Mouse (Mus musculus) lung, embryonic 14.5 days (tissue): ENCODE measurements around the gene Gm12394. TPM values are rescaled to one million over a fixed set of nuclear protein-coding genes. Genes with fewer than 3 reads are reported as not detected.
"Not testable (repeated sequence)": the region's sequence is repeated elsewhere in the genome, so short reads cannot be mapped to it uniquely, and the experiment has no call there.

ENCODE experiments used
- ATAC-seq: fragments of 200-750 bp; cut with Nextera tagmentation; 2 replicates; pipeline ENCODE4 v1.8.0; 2017; ENCODE audit warnings: mild to moderate bottlenecking, moderate TSS enrichment, moderate library complexity; ENCODE audit not compliant: insufficient read depth
- DNase-seq: peaks from one replicate; pipeline ENCODE4 v3.0.0-alpha.2; 2015
- H3K27ac ChIP-seq: fragments of 300-500 bp; sonication (generic); 2 replicates; pipeline ENCODE4 v1.5.1; 2014; ENCODE audit warnings: low read depth, mild to moderate bottlenecking, moderate library complexity
- H3K27me3 ChIP-seq: fragments of 300-500 bp; sonication (generic); 2 replicates; pipeline ENCODE4 v1.6.1; 2014; ENCODE audit warnings: low read length, control low read depth; ENCODE audit not compliant: insufficient read depth
- H3K36me3 ChIP-seq: fragments of 300-500 bp; sonication (generic); 2 replicates; pipeline ENCODE4 v1.6.1; 2014; ENCODE audit warnings: control low read depth; ENCODE audit not compliant: insufficient read depth
- H3K4me1 ChIP-seq: fragments of 300-500 bp; sonication (generic); 2 replicates; pipeline ENCODE4 v1.6.1; 2014; ENCODE audit warnings: antibody characterized with exemption, control low read depth; ENCODE audit not compliant: insufficient read depth
- H3K4me2 ChIP-seq: fragments of 300-500 bp; sonication (generic); 2 replicates; pipeline ENCODE4 v1.6.1; 2014; ENCODE audit warnings: mild to moderate bottlenecking
- H3K4me3 ChIP-seq: fragments of 300-500 bp; sonication (generic); 2 replicates; pipeline ENCODE4 v1.5.1; 2014; ENCODE audit warnings: low read depth, low read length
- H3K9ac ChIP-seq: fragments of 300-500 bp; sonication (generic); 2 replicates; pipeline ENCODE4 v1.6.1; 2014
- H3K9me3 ChIP-seq: fragments of 300-500 bp; sonication (generic); 2 replicates; pipeline ENCODE4 v1.6.1; 2016; ENCODE audit warnings: low read depth, low read length, control low read depth
- WGBS: fragments of 180-500 bp; shearing (Covaris S2); extraction: QIAGEN DNeasy Blood & Tissue Kit; methylation state at CpG from one replicate; pipeline ENCODE4 v1.1.7; 2014; 5-methylcytosine and 5-hydroxymethylcytosine counted together
- polyA plus RNA-seq: library from polyadenylated mRNA; unstranded; fragments of >200 nt; fragmentation: Nextera tagmentation; extraction: Ambion mirVana; gene quantifications from 2 replicates; pipeline ENCODE4 v1.2.1, GENCODE M21; 2014

Gene Gm12394
- polyA plus RNA-seq, 1 experiment from 2014 or later = 0.38 TPM

GRCm38 (mm10) chr4:42773893-42774292, 82.7 kb downstream of the Gm12394 start, which contains the start of gene Ccl21a:
TSS of gene Ccl21a (minus strand) at chr4:42773993.
- no CpG with 5 or more reads among the region's 5 CpGs for WGBS
- DNase-seq, H3K4me2 ChIP-seq, H3K9me3 ChIP-seq, H3K9ac ChIP-seq, H3K4me1 ChIP-seq, H3K27ac ChIP-seq, H3K27me3 ChIP-seq, ATAC-seq, H3K4me3 ChIP-seq, H3K36me3 ChIP-seq: not testable (repeated sequence)

- not testable (repeated sequence) for H3K4me2 ChIP-seq, H3K27me3 ChIP-seq, H3K27ac ChIP-seq, H3K36me3 ChIP-seq, H3K9me3 ChIP-seq, H3K4me3 ChIP-seq, DNase-seq, ATAC-seq, H3K9ac ChIP-seq, H3K4me1 ChIP-seq
- no CpG with 5 or more reads among the region's 6 CpGs for WGBS
These were observed 100.1 kb downstream of the Gm12394 start, which contains the start of gene Ccl19 for GRCm38 (mm10) chr4:42756477-42756876. TSS of gene Ccl19 (minus strand) at chr4:42756577.

DNA sequence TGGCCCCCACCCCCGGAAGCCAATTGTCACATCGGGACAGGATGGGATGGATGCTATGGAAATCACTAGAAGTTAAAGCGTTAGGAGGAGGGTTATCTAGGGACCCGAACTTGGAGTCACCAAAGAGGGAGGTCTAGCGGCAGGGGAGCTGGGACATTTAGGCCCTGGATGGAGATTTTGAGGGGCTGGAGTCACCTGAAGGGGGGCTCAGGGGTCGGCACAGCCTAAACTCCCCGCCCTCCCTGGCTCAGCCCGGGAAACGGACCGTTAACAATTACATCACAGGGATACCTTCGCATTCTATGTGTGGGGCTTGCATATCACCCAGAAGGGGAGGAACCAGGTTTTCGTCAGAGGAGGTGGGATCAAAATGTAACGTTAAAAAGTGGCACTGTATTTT, 121.3 kb downstream of the Gm12394 start, which contains the start of gene 4930578G10Rik:
4930578G10Rik (plus strand) TSS at position 301 of the 400 bp plus-strand sequence.
- not testable (repeated sequence) for H3K4me2 ChIP-seq, H3K4me3 ChIP-seq, H3K9me3 ChIP-seq, H3K4me1 ChIP-seq, H3K27ac ChIP-seq, ATAC-seq, H3K9ac ChIP-seq, H3K36me3 ChIP-seq, DNase-seq, H3K27me3 ChIP-seq
- no CpG with 5 or more reads among the region's 13 CpGs for WGBS

Other genes with a start within 250 kb of the Gm12394 start
- gene Gm10591, start 244.6 kb downstream of the Gm12394 start, polyA plus RNA-seq = 0.61 and 2.1 TPM in 2 replicates
- not detected in 2 replicates for gene Gm2564, start 227.1 kb downstream of the Gm12394 start, polyA plus RNA-seq
- gene Ccl27b, start 201.5 kb downstream of the Gm12394 start, polyA plus RNA-seq = not detected in 2 replicates
- not detected in 2 replicates for gene Il11ra2, start 194.9 kb downstream of the Gm12394 start, polyA plus RNA-seq
- 0.45 TPM in 1 of 2 replicates, not detected in the other for gene 4930578G10Rik, start 121.2 kb downstream of the Gm12394 start, polyA plus RNA-seq
- gene Ccl19, start 100.2 kb downstream of the Gm12394 start, polyA plus RNA-seq = not detected in 2 replicates
- 57.4 and 77.5 TPM in 2 replicates for gene Ccl21a, start 82.8 kb downstream of the Gm12394 start, polyA plus RNA-seq
- gene Fam205a1, start 2.9 kb downstream of the Gm12394 start, polyA plus RNA-seq = 0.05 TPM in 1 of 2 replicates, not detected in the other
- gene Fam205c, start 17.5 kb upstream of the Gm12394 start, polyA plus RNA-seq = 0.25 and 0.42 TPM in 2 replicates
- gene Phf24, start 59.9 kb upstream of the Gm12394 start, polyA plus RNA-seq = 0.43 and 0.53 TPM in 2 replicates
- 6.3 and 6.9 TPM in 2 replicates for gene Dnajb5, start 93.0 kb upstream of the Gm12394 start, polyA plus RNA-seq
- gene 1700022I11Rik, start 112.8 kb upstream of the Gm12394 start, polyA plus RNA-seq = 0.43 and 0.46 TPM in 2 replicates
- 558 and 560 TPM in 2 replicates for gene Vcp, start 143.7 kb upstream of the Gm12394 start, polyA plus RNA-seq
- 19.4 and 20.8 TPM in 2 replicates for gene Fancg, start 153.7 kb upstream of the Gm12394 start, polyA plus RNA-seq
- gene Pigo, start 169.0 kb upstream of the Gm12394 start, polyA plus RNA-seq = 19.2 and 21.4 TPM in 2 replicates
- 331 and 340 TPM in 2 replicates for gene Stoml2, start 174.9 kb upstream of the Gm12394 start, polyA plus RNA-seq
- 7.1 and 7.8 TPM in 2 replicates for gene Fam214b, start 189.4 kb upstream of the Gm12394 start, polyA plus RNA-seq
- gene Unc13b, start 202.2 kb upstream of the Gm12394 start, polyA plus RNA-seq = 7.6 and 8.2 TPM in 2 replicates